Mouse (Mus musculus) hindbrain, embryonic 13.5 days (tissue): ENCODE measurements at regions not wholly inside any gene's neighbourhood (a gene's known extent, or its start where the extent isn't known, plus 50 kb on each side); places are given as distances from the start of the nearest gene placed in this dataset.

Experiments
- ATAC-seq: fragments of 200-750 bp; cut with Nextera tagmentation; 2 replicates; pipeline ENCODE4 v1.8.0; 2017; ENCODE audit warnings: moderate TSS enrichment; ENCODE audit not compliant: low FRiP score
- H3K27ac ChIP-seq: fragments of 300-500 bp; sonication (generic); 2 replicates; pipeline ENCODE4 v1.5.1; 2015; ENCODE audit warnings: inconsistent platforms, mild to moderate bottlenecking, moderate library complexity
- H3K27me3 ChIP-seq: fragments of 300-500 bp; sonication (generic); 2 replicates; pipeline ENCODE4 v1.6.1; 2015; ENCODE audit warnings: mild to moderate bottlenecking, inconsistent platforms
- H3K36me3 ChIP-seq: fragments of 300-500 bp; sonication (generic); 2 replicates; pipeline ENCODE4 v1.6.1; 2015; ENCODE audit warnings: mild to moderate bottlenecking, inconsistent platforms
- H3K4me1 ChIP-seq: fragments of 300-500 bp; sonication (generic); replicated peaks from 2 replicates; pipeline ENCODE4 v1.6.1; 2015; ENCODE audit warnings: inconsistent platforms
- H3K4me2 ChIP-seq: fragments of 300-500 bp; sonication (generic); 2 replicates; pipeline ENCODE4 v1.6.1; 2015; ENCODE audit warnings: inconsistent platforms, mild to moderate bottlenecking, moderate library complexity
- H3K4me3 ChIP-seq: fragments of 300-500 bp; sonication (generic); 2 replicates; pipeline ENCODE4 v1.5.1; 2015; ENCODE audit warnings: mild to moderate bottlenecking, inconsistent platforms
- H3K9ac ChIP-seq: fragments of 300-500 bp; sonication (generic); 2 replicates; pipeline ENCODE4 v1.6.1; 2015; ENCODE audit warnings: mild to moderate bottlenecking, inconsistent platforms
- H3K9me3 ChIP-seq: fragments of 300-500 bp; sonication (generic); 2 replicates; pipeline ENCODE4 v1.6.1; 2016; ENCODE audit warnings: inconsistent platforms
- WGBS: fragments of 180-500 bp; shearing (Covaris S2); methylation state at CpG from one replicate; pipeline ENCODE4 v1.1.7; 2015; 5-methylcytosine and 5-hydroxymethylcytosine counted together

GRCm38 (mm10) chr5:44854189-44854588, 54.7 kb upstream of the Ldb2 start:
- no peak overlapping the region for H3K4me3 ChIP-seq
- 88% methylated on average over 4 of the region's 4 CpGs for WGBS
- no peak for ATAC-seq
- H3K27ac ChIP-seq: no peak overlapping the region
- no peak overlapping the region for H3K4me2 ChIP-seq
- H3K9ac ChIP-seq: no peak overlapping the region
- H3K4me1 ChIP-seq: no peaks in the 10 kb centered on the region
- no peaks in the 10 kb centered on the region for H3K27me3 ChIP-seq
- no peaks in the 10 kb centered on the region for H3K9me3 ChIP-seq
- H3K36me3 ChIP-seq: no peaks in the 10 kb centered on the region
